Mouse (Mus musculus): ENCODE results near the gene Gm525.
A peak's percentile ranks its signal among the peaks of the same experiment; 100 is the strongest.
"Not testable (repeated sequence)": the region's sequence is repeated elsewhere in the genome, so short reads cannot be mapped to it uniquely, and the experiment has no call there.

Gene Gm525

DNA sequence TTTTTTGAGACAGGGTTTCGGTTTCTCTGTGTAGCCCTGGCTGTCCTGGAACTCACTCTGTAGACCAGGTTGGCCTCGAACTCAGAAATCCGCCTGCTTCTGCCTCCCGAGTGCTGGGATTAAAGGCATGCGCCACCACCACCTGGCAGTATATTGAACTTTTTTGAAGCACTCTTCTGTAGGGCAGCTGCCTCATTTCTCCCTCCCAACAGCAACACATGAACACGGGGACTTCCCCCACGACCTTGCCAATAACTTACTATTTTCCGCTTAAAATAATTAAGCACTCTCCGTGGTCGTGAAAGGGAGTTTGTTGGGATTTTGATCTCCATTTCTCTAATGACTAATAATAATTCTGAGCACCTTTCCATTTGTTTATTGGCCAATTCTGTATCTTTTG, 23.7 kb downstream of the Gm525 start:
- DNase-seq (ENCODE audit: low read depth, low spot score) = not testable (repeated sequence)

GRCm38 (mm10) chr11:89098083-89098835, 24.6 kb downstream of the Gm525 start:
- DNase-seq (ENCODE audit: low read depth, low spot score) = no peak

- DNase-seq (ENCODE audit: low read depth, low spot score) = no peak
Measured at GRCm38 (mm10) chr11:89098930-89099329, 25.3 kb downstream of the Gm525 start.

DNA sequence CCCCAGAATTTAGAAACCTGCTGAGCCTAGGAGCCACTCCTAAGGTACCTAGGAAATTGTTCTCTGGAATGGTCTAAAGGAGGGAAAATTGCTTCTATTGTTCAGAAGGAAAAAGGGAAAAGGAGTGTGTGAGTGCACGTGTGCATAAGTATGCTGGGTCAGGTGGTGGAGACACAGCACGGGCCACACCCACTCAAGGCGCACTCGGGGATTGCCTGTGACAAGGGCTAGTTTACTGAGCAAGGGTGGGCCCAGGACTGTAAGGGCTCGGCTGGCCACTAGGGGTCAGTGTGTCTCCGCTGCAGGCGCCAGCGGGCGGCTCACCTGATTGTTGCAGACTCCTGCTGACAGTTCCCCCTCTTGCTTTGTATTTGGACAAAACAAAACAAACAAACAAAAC, 26.8 kb downstream of the Gm525 start:
- peak; percentile 89 for DNase-seq (ENCODE audit: low read depth, low spot score)

- DNase-seq (ENCODE audit: low read depth, low spot score) = peak; percentile 84
Measured at GRCm38 (mm10) chr11:89100826-89101321, 27.2 kb downstream of the Gm525 start.

- no peak for DNase-seq (ENCODE audit: low read depth, low spot score)
Measured at GRCm38 (mm10) chr11:89103166-89103565, 29.5 kb downstream of the Gm525 start.

DNA sequence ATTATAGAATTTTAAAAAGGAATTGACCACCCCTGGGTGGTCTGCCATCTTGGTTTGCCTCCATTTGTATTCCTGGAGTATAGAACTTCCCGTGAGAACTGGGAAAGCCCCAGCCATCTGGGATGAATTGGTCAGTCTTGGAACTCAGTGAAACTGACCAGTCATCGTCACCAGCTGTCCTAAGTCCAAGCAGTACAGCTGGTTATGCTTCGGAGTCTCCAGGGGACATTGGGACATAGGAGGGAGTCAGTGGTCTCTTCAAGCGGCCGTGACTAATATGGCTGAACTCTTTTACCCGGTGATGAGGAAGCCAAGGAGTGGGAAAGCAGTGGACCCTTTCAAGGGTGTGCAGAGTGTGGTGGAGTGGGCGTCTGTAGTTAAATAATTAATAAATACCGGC, 31.6 kb downstream of the Gm525 start:
- no peak for DNase-seq (ENCODE audit: low read depth, low spot score)

- no peak for DNase-seq (ENCODE audit: low read depth, low spot score)
Measured at GRCm38 (mm10) chr11:89105823-89106222, 32.2 kb downstream of the Gm525 start.

- peak; percentile 65 for DNase-seq (ENCODE audit: low read depth, low spot score)
Measured at GRCm38 (mm10) chr11:89107180-89107807, 33.7 kb downstream of the Gm525 start.

- no peak for DNase-seq (ENCODE audit: low read depth, low spot score)
Measured at GRCm38 (mm10) chr11:89124411-89124810, 50.8 kb downstream of the Gm525 start.

- DNase-seq (ENCODE audit: low read depth, low spot score) = no peak
Measured at GRCm38 (mm10) chr11:89130856-89131255, 57.2 kb downstream of the Gm525 start.

DNA sequence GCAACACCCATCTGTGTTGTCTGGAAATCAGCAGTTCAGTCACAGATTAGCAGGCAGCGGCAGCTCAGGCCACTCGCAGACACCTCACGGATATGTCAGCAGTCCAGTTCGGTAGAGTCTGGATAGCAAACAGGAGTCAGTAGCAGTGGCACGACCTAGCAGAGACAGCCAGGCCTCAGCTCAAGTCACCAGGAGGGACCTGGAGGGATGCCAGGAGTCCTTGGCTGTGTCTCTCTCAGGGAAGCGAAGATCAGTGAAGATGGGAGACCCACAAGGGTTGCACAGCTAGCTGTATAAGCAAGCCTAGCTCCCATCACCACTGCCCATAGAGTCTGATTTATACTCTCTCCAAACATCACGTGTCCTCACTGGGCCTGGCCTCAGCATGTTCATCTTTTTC, 58.8 kb downstream of the Gm525 start:
- DNase-seq (ENCODE audit: low read depth, low spot score) = no peak

DNA sequence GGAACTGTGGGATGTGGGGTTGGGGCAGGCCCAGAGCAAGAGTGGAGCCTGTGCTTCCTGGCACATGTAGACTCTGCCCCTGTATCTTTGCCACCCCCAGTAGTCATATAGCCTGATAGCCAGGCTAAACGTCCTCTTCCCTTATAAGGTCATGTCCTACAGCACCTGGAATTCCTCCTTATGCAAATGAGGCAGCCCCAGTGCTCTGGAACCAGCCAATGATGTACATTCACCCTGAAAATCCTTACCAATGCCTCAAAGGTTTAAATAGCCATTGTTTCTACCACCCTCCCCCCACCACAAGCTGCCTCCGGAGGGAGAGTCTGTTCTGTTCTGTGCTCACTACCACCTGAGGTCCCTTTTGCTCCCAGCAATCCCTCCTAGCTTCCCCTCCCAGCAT, 60.6 kb downstream of the Gm525 start:
- DNase-seq (ENCODE audit: low read depth, low spot score) = no peak

- DNase-seq (ENCODE audit: low read depth, low spot score) = no peak
Measured at GRCm38 (mm10) chr11:89137915-89138314, 64.3 kb downstream of the Gm525 start.
